Mouse (Mus musculus) erythroid progenitor cell, adult 5-6 weeks (primary cell): ENCODE data around the gene Ccdc27. TPM values are rescaled to one million over a fixed set of nuclear protein-coding genes. Genes with fewer than 3 reads are reported as not detected.

Source experiments
- ATAC-seq: replicated peaks from 2 replicates; pipeline ENCODE4 v1.8.0; 2016; ENCODE audit warnings: moderate number of reproducible peaks, mild to moderate bottlenecking, moderate TSS enrichment, inconsistent platforms; ENCODE audit not compliant: poor library complexity, low FRiP score, severe bottlenecking
- total RNA-seq, 2 experiments: library from RNA; stranded (forward) in 1 of 2; stranded (reverse) in 1 of 2; fragments of 150-400 nt in 1 of 2; fragments of 186-747, 209-891 nt in 1 of 2; gene quantifications; 2 replicates each; pipeline versions ENCODE4 v1.2.3 to v1.2.4; 2015 to 2017; ENCODE audit warnings: low replicate concordance in 2 of 2

The Ccdc27 gene
- total RNA-seq (2015; ENCODE audit: low replicate concordance) (not detected in 2 replicates), total RNA-seq (2017; ENCODE audit: low replicate concordance) (not detected in 2 replicates)

- no peak for ATAC-seq
Observed at GRCm38 (mm10) chr4:154042577-154042976, at the start of gene Ccdc27. Gene Ccdc27 (minus strand): TSS chr4:154042677.

GRCm38 (mm10) chr4:154091356-154091755, 48.9 kb upstream of the Ccdc27 start:
- ATAC-seq = no peak

GRCm38 (mm10) chr4:154089205-154089604, 46.7 kb upstream of the Ccdc27 start:
- ATAC-seq = no peak

- ATAC-seq = no peak
Observed at GRCm38 (mm10) chr4:154086436-154086835, 44.0 kb upstream of the Ccdc27 start.

GRCm38 (mm10) chr4:154085856-154086255, 43.4 kb upstream of the Ccdc27 start:
- ATAC-seq = no peak

GRCm38 (mm10) chr4:154081974-154082373, 39.5 kb upstream of the Ccdc27 start:
- no peak for ATAC-seq

- no peak for ATAC-seq
Observed at GRCm38 (mm10) chr4:154081021-154081420, 38.5 kb upstream of the Ccdc27 start.

GRCm38 (mm10) chr4:154080211-154080610, 37.7 kb upstream of the Ccdc27 start:
- no peak for ATAC-seq

GRCm38 (mm10) chr4:154071941-154072340, 29.5 kb upstream of the Ccdc27 start:
- no peak for ATAC-seq

- no peak for ATAC-seq
Observed at GRCm38 (mm10) chr4:154071521-154071920, 29.0 kb upstream of the Ccdc27 start.

GRCm38 (mm10) chr4:154070896-154071295, 28.4 kb upstream of the Ccdc27 start:
- ATAC-seq = no peak

- peak; percentile 74 for ATAC-seq
Observed at GRCm38 (mm10) chr4:154064827-154065773, 22.6 kb upstream of the Ccdc27 start.

- ATAC-seq = no peak
Observed at GRCm38 (mm10) chr4:154057696-154058095, 15.2 kb upstream of the Ccdc27 start.

GRCm38 (mm10) chr4:154056661-154057060, 14.2 kb upstream of the Ccdc27 start:
- ATAC-seq = no peak

GRCm38 (mm10) chr4:154056046-154056445, 13.6 kb upstream of the Ccdc27 start:
- ATAC-seq = no peak

- ATAC-seq = no peak
Observed at GRCm38 (mm10) chr4:154055482-154055881, 13.0 kb upstream of the Ccdc27 start.

- no peak for ATAC-seq
Observed at GRCm38 (mm10) chr4:154053065-154053464, 10.6 kb upstream of the Ccdc27 start.

- ATAC-seq = no peak
Observed at GRCm38 (mm10) chr4:154051401-154051800, 8.9 kb upstream of the Ccdc27 start.

- no peak for ATAC-seq
Observed at GRCm38 (mm10) chr4:154045837-154046236, 3.4 kb upstream of the Ccdc27 start.

GRCm38 (mm10) chr4:154037123-154037522, 5.4 kb downstream of the Ccdc27 start:
- ATAC-seq = no peak

GRCm38 (mm10) chr4:154028646-154029045, 13.8 kb downstream of the Ccdc27 start:
- no peak for ATAC-seq
